Mouse (Mus musculus): ENCODE data around the gene Palb2. TPM values are rescaled to one million over a fixed set of nuclear protein-coding genes. Genes with fewer than 3 reads are reported as not detected.
A peak's percentile ranks its signal among the peaks of the same experiment; 100 is the strongest.
"Not testable (repeated sequence)": the region's sequence is repeated elsewhere in the genome, so short reads cannot be mapped to it uniquely, and the experiment has no call there.

Palb2 gene
- polyA plus RNA-seq, 1 experiment from 2014 or later, result 13.8 TPM

DNA sequence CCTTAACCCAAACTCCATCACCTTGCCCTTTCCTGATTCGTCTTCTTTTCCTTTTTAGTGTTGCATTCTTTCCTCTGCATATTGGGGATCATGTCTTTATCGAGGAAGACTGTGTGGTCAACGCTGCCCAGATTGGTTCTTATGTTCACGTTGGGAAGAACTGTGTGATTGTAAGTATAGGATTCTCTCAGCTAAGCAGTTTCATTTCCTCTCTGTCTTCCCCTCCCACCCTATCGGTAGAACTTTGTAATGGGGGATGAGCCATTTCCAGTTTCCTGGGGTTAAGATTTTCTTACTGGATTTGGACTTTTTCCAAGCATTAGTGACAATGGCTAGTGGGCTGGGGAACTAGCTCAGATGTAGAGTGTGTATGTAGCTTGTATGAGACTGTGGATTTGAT is 5.4 kb upstream of the Palb2 start:
- ATAC-seq (ENCODE audit: insufficient read depth, low FRiP score, low read depth), result no peak
- 94% methylated on average over 5 of the region's 5 CpGs for WGBS
- no peak overlapping the region for H3K4me3 ChIP-seq (replicated peaks)
- H3K9ac ChIP-seq, result no peak overlapping the region
- H3K27me3 ChIP-seq (replicated peaks), result no peaks in the 10 kb centered on the region
- no peak overlapping the region for H3K27ac ChIP-seq
- no peaks in the 10 kb centered on the region for H3K4me1 ChIP-seq
- H3K4me2 ChIP-seq, result no peak overlapping the region
- H3K9me3 ChIP-seq, result no peaks in the 10 kb centered on the region
- peaks cover 51% of the 10 kb centered on the region for H3K36me3 ChIP-seq

- peaks cover 45% of the 10 kb centered on the region for H3K36me3 ChIP-seq
- H3K4me2 ChIP-seq, result no peak overlapping the region
- H3K4me3 ChIP-seq (replicated peaks), result no peak overlapping the region
- no peak overlapping the region for H3K27ac ChIP-seq
- no peaks in the 10 kb centered on the region for H3K27me3 ChIP-seq (replicated peaks)
- no peak for ATAC-seq (ENCODE audit: insufficient read depth, low FRiP score, low read depth)
- H3K4me1 ChIP-seq, result no peaks in the 10 kb centered on the region
- no peak overlapping the region for H3K9ac ChIP-seq
- H3K9me3 ChIP-seq, result no peaks in the 10 kb centered on the region
Measured at GRCm38 (mm10) chr7:122137071-122137470, 4.3 kb upstream of the Palb2 start.

DNA sequence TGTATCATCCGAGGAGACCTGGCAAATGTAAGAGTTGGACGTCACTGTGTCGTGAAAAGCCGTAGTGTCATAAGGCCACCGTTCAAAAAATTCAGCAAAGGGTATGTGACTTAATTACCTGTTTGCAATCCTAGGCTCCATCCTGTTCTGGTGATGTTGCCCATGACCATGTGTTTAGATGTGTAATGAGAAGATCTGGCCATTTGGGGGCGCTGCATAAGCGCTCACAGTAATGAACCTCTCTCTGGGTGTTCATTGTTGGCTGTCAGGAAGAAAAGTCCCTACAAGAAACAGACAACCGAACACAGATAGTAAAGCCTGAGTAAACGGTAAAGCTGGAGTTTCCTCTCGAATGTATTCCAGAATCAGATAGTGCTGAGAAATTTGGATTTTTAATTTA is 2.3 kb upstream of the Palb2 start:
- ATAC-seq (ENCODE audit: insufficient read depth, low FRiP score, low read depth), result no peak
- Histone ChIP-seq H3K9me3 (no peaks in the 10 kb centered on the region), H3K9ac (no peak overlapping the region), H3K4me3 (replicated peaks) (no peak overlapping the region), H3K27me3 (replicated peaks) (no peaks in the 10 kb centered on the region), H3K4me2 (no peak overlapping the region), H3K36me3 (peaks cover 30% of the 10 kb centered on the region), H3K27ac (no peak overlapping the region), H3K4me1 (no peaks in the 10 kb centered on the region)
- WGBS, result 72% methylated on average over 10 of the region's 10 CpGs

- Histone ChIP-seq H3K9me3 (no peaks in the 10 kb centered on the region), H3K9ac (peak overlapping the region; percentile 89; the same call in 1 of the 2 replicates), H3K27ac (peak overlapping the region; percentile 79), H3K36me3 (peaks cover 12% of the 10 kb centered on the region; the same call in 1 of the 2 replicates), H3K4me1 (no peaks in the 10 kb centered on the region), H3K27me3 (replicated peaks) (no peaks in the 10 kb centered on the region), H3K4me3 (replicated peaks) (peak overlapping the region; percentile 84), H3K4me2 (peak overlapping the region; percentile 59)
- WGBS, result 16% methylated on average over 8 of the region's 8 CpGs
- ATAC-seq (ENCODE audit: insufficient read depth, low FRiP score, low read depth), result no peak; the same call in 1 of the 2 replicates
Measured at GRCm38 (mm10) chr7:122133338-122133625, 497 bp upstream of the Palb2 start.

GRCm38 (mm10) chr7:122131834-122132233 is 951 bp downstream of the Palb2 start:
- Histone ChIP-seq H3K27ac (no peak overlapping the region), H3K4me2 (peak overlapping the region; percentile 56), H3K4me3 (replicated peaks) (peak overlapping the region; percentile 84), H3K9ac (no peak overlapping the region), H3K4me1 (no peaks in the 10 kb centered on the region), H3K27me3 (replicated peaks) (no peaks in the 10 kb centered on the region), H3K9me3 (no peaks in the 10 kb centered on the region), H3K36me3 (peaks cover 9% of the 10 kb centered on the region; the same call in 1 of the 2 replicates)
- no peak for ATAC-seq (ENCODE audit: insufficient read depth, low FRiP score, low read depth)

GRCm38 (mm10) chr7:122126946-122127345 is 5.8 kb downstream of the Palb2 start:
- H3K4me3 ChIP-seq (replicated peaks), result no peak overlapping the region
- ATAC-seq (ENCODE audit: insufficient read depth, low FRiP score, low read depth), result no peak
- no peaks in the 10 kb centered on the region for H3K27me3 ChIP-seq (replicated peaks)
- no peaks in the 10 kb centered on the region for H3K4me1 ChIP-seq
- no peak overlapping the region for H3K9ac ChIP-seq
- no peak overlapping the region for H3K27ac ChIP-seq
- H3K4me2 ChIP-seq, result no peak overlapping the region
- H3K9me3 ChIP-seq, result no peaks in the 10 kb centered on the region
- WGBS, result 93% methylated on average over 11 of the region's 11 CpGs
- H3K36me3 ChIP-seq, result peaks cover 11% of the 10 kb centered on the region; the same call in 1 of the 2 replicates

- Histone ChIP-seq H3K9ac (no peak overlapping the region), H3K9me3 (no peaks in the 10 kb centered on the region), H3K27ac (no peak overlapping the region), H3K27me3 (replicated peaks) (no peaks in the 10 kb centered on the region), H3K4me1 (no peaks in the 10 kb centered on the region), H3K4me3 (replicated peaks) (no peak overlapping the region), H3K4me2 (no peak overlapping the region), H3K36me3 (peaks cover 11% of the 10 kb centered on the region; the same call in 1 of the 2 replicates)
- 77% methylated on average over 8 of the region's 8 CpGs for WGBS
- ATAC-seq (ENCODE audit: insufficient read depth, low FRiP score, low read depth), result no peak
Measured at GRCm38 (mm10) chr7:122125636-122126035, 7.1 kb downstream of the Palb2 start.

DNA sequence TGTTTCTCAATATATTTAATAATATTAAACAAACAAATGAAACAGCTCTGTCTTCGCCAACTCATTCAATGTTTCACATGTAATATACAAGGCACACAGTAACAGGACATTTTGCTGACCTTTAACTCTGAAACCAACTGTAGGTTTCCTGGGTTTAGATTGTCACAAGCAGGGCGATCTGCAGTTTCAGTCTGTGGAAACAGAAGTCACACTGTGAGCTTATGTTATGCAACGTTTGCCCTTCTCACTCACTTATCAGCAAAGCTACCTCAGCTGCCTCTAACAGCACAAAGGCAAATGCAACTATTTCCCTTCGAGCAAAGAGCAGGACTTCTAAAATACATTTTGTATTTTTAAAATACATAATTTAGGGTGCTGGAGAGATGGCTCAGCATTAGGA is 9.3 kb downstream of the Palb2 start:
- Histone ChIP-seq H3K9me3 (no peaks in the 10 kb centered on the region), H3K27me3 (replicated peaks) (no peaks in the 10 kb centered on the region), H3K27ac (no peak overlapping the region), H3K4me1 (no peaks in the 10 kb centered on the region), H3K36me3 (peaks cover 11% of the 10 kb centered on the region; the same call in 1 of the 2 replicates), H3K4me3 (replicated peaks) (no peak overlapping the region), H3K4me2 (no peak overlapping the region), H3K9ac (no peak overlapping the region)
- ATAC-seq (ENCODE audit: insufficient read depth, low FRiP score, low read depth), result no peak
- 81% methylated on average over 4 of the region's 4 CpGs for WGBS

DNA sequence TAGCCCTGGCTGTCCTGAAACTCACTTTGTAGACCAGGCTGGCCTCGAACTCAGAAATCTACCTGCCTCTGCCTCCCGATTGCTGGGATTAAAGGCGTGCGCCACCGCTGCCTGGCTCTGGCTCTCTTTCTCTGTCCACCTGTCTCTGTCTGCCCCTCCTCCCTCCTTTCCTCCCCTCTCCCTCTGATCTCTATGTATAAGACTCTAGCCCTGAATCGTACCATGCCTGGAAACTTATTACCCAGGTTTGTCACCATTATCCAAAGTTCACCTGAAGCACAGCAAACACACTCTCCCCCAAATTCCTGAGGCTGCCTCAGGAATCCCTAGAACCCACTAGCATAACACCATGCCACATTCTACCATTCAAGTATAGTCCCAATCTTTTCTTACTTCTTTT is 24.6 kb downstream of the Palb2 start:
- Histone ChIP-seq H3K27me3 (replicated peaks) (no peaks in the 10 kb centered on the region), H3K9me3 (no peaks in the 10 kb centered on the region), H3K36me3 (0 out of 2 replicates have a peak, but pooled peaks cover 4% of the 10 kb centered on the region), H3K4me3 (replicated peaks) (no peak overlapping the region), H3K27ac (no peak overlapping the region), H3K4me1 (no peaks in the 10 kb centered on the region), H3K4me2 (no peak overlapping the region), H3K9ac (no peak overlapping the region)
- 92% methylated on average over 6 of the region's 6 CpGs for WGBS
- ATAC-seq (ENCODE audit: insufficient read depth, low FRiP score, low read depth), result no peak

DNA sequence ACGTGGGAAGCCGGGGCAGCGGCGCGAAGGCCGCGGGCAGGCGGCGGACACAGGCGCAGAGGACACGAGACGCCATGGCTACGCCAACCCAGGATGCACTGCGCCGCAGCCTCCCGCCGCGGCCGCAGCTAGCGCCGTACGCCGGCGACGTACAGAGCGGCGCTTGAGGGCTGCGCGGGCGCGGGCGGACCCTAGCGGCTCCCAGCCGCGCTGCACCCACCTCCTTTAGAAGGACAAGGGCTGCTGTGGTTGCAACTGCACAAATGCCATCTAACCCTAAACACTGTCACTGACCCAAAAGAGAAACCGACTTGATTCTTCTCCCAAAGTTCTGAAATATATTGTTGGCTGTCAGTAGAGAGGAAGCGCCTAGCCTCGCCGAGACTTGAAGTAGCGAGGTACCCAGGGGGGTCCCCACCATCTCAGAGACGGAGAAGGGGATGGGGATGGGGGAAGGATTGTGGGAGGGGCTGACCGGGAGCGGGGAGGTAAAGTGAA is 31.0 kb downstream of the Palb2 start, which contains the start of gene Ndufab1:
TSS of gene Ndufab1 (minus strand) at position 140 of the 498 bp plus-strand sequence.
- H3K4me3 ChIP-seq (replicated peaks), result peak within 1 kb of the TSS; percentile 64
- H3K4me2 ChIP-seq, result peak within 1 kb of the TSS; percentile 82
- 4% methylated on average over 38 of the region's 43 CpGs for WGBS
- peaks cover 21% of the 10 kb centered on the region for H3K36me3 ChIP-seq
- no peaks in the 10 kb centered on the region for H3K9me3 ChIP-seq
- no peak within 1 kb of the TSS for H3K27ac ChIP-seq
- H3K27me3 ChIP-seq (replicated peaks), result no peaks in the 10 kb centered on the region
- H3K9ac ChIP-seq, result peak within 1 kb of the TSS; percentile 60
- H3K4me1 ChIP-seq, result peaks cover 11% of the 10 kb centered on the region
- peak; percentile 99 for ATAC-seq (ENCODE audit: insufficient read depth, low FRiP score, low read depth)

GRCm38 (mm10) chr7:122101014-122101746 is 31.6 kb downstream of the Palb2 start:
- peak overlapping the region; percentile 82 for H3K4me2 ChIP-seq
- not testable (repeated sequence) for H3K9me3 ChIP-seq; H3K27me3 ChIP-seq (replicated peaks); H3K27ac ChIP-seq
- ATAC-seq (ENCODE audit: insufficient read depth, low FRiP score, low read depth), result peak; percentile 72
- peaks cover 11% of the 10 kb centered on the region for H3K4me1 ChIP-seq
- WGBS, result 5% methylated on average over 28 of the region's 28 CpGs
- H3K36me3 ChIP-seq, result peaks cover 22% of the 10 kb centered on the region
- peak overlapping the region; percentile 64 for H3K4me3 ChIP-seq (replicated peaks)
- H3K9ac ChIP-seq, result peak overlapping the region; percentile 60

DNA sequence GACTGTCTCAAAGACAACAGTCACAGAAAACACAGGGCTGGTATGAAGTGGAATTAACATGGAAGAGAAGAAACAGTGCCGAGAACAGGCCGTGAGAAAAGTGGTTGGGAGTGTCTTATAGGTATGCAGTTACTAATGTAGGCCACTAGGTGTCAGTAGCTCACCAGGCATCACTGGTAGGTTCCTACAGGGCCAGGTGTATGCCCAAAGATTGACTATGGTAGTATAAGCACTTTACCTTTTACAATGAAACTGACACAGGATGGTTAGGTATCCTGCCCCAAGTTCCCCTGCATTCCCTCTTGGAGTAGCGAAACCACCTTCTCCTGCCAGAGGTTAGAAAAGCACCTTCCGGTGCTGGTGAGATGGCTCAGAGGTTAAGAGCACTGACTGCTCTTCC is 33.6 kb downstream of the Palb2 start:
- WGBS, result 54% methylated on average over 4 of the region's 4 CpGs
- H3K9me3 ChIP-seq, result no peaks in the 10 kb centered on the region
- no peak overlapping the region for H3K9ac ChIP-seq
- H3K4me3 ChIP-seq (replicated peaks), result no peak overlapping the region
- H3K27ac ChIP-seq, result no peak overlapping the region
- H3K27me3 ChIP-seq (replicated peaks), result no peaks in the 10 kb centered on the region
- peaks cover 11% of the 10 kb centered on the region for H3K4me1 ChIP-seq
- ATAC-seq (ENCODE audit: insufficient read depth, low FRiP score, low read depth), result no peak
- no peak overlapping the region for H3K4me2 ChIP-seq
- H3K36me3 ChIP-seq, result peaks cover 42% of the 10 kb centered on the region

All from stomach, embryonic 15.5 days (tissue).